Mouse (Mus musculus): ENCODE results near the gene Hspb7.

DNA sequence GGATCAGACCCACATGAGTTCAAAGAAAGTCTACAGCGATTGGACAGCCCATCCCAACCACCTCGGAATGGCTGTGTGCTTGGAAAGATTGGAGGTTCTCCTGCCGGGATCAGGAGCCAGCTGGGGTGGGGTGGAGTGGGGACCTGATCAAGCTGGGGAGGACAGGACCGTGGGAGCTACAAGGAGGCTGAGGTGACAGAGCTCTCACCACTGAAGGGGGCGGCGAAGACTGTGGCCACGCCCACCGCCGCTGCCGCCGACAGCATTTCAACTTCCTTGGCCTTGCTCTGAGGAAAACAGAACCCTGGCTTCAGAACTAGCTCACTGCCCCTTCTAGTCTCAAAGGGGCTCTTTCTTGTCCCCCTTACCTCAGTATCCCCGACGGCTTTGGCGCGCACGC is 25.8 kb upstream of the Hspb7 start:
- TF ChIP-seq CTCF (IDR thresholded peaks at IDR 0.05) (no peak), POLR2A (IDR thresholded peaks at IDR 0.05; ENCODE audit: insufficient read depth, low read depth, low read length) (no peak), EP300 (IDR thresholded peaks at IDR 0.05; ENCODE audit: insufficient read depth, low read depth, low read length) (no peak)

All from heart, adult 2 months (tissue).